Mouse (Mus musculus): ENCODE data around the gene Lamtor3. TPM values are rescaled to one million over a fixed set of nuclear protein-coding genes. Genes with fewer than 3 reads are reported as not detected.

The Lamtor3 gene
- polyA plus RNA-seq, 1 experiment = 9.4 TPM

GRCm38 (mm10) chr3:137972989-137973388 lies 54.7 kb downstream of the Lamtor3 start:
- H3K4me1 ChIP-seq (ENCODE audit: control insufficient read depth, insufficient read depth, insufficient read length, low read length) = peaks cover 33% of the 10 kb centered on the region
- no peaks in the 10 kb centered on the region for H3K27me3 ChIP-seq (ENCODE audit: control insufficient read depth, insufficient read depth, low read length)
- TF ChIP-seq POLR2A (IDR thresholded peaks at IDR 0.05; ENCODE audit: low read depth, low read length) (no peak), CTCF (IDR thresholded peaks at IDR 0.05; ENCODE audit: extremely low read depth, insufficient read length, insufficient replicate concordance, low read depth, low read length) (no peak)
- H3K27ac ChIP-seq (ENCODE audit: insufficient read depth, low read depth, low read length) = no peak overlapping the region
- 87% methylated on average over 7 of the region's 7 CpGs for WGBS
- peaks cover 9% of the 10 kb centered on the region for H3K36me3 ChIP-seq (ENCODE audit: control insufficient read depth, insufficient read depth, low read length)
- H3K4me3 ChIP-seq (ENCODE audit: low read depth, low read length) = no peak overlapping the region

DNA sequence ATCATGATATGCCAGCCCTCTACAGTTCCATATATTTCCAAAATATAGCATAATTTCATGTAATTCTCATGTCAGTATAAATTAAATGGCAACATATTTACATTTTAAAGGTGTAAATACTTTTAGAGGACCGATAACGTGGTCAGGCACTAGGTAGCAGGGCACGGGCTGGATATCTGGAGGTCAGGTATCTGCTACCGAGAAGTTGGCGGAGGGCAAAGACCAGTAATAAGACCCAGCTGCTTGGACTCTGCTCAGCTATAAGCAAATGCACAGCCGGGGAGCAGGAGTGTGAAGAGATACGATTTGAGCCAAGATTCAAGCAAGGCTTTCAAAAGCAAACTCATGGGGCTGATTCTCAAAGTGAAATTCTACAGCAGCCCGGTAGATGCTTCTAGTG lies 56.0 kb downstream of the Lamtor3 start:
- Histone ChIP-seq H3K36me3 (ENCODE audit: control insufficient read depth, insufficient read depth, low read length) (peaks cover 9% of the 10 kb centered on the region), H3K27me3 (ENCODE audit: control insufficient read depth, insufficient read depth, low read length) (no peaks in the 10 kb centered on the region), H3K4me1 (ENCODE audit: control insufficient read depth, insufficient read depth, insufficient read length, low read length) (peaks cover 33% of the 10 kb centered on the region), H3K27ac (ENCODE audit: insufficient read depth, low read depth, low read length) (peak overlapping the region; percentile 84), H3K4me3 (ENCODE audit: low read depth, low read length) (no peak overlapping the region)
- 30% methylated on average over 8 of the region's 8 CpGs for WGBS
- TF ChIP-seq CTCF (IDR thresholded peaks at IDR 0.05; ENCODE audit: extremely low read depth, insufficient read length, insufficient replicate concordance, low read depth, low read length) = no peak
- no peak for TF ChIP-seq POLR2A (IDR thresholded peaks at IDR 0.05; ENCODE audit: low read depth, low read length)

DNA sequence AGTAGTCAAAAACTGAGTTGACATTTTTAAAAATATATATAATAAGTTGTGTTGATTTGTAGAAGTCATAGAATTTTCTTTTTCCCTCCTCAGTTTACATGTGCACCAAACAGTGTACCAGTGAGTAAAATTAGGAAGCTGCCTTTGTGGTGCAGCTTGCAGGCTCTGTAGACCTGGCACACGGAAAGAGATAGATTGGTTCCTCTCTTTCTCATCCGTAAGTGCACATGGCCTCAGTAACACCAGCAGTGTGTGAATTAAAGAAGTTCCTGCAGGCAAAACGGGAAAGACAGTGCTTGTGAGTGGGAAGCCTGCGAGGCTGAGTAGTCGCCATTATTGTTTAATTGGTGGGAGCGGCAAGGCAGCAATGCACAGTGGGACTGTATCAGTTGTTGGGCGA lies 57.1 kb downstream of the Lamtor3 start:
- H3K4me1 ChIP-seq (ENCODE audit: control insufficient read depth, insufficient read depth, insufficient read length, low read length) = peaks cover 29% of the 10 kb centered on the region
- H3K27ac ChIP-seq (ENCODE audit: insufficient read depth, low read depth, low read length) = no peak overlapping the region
- no peaks in the 10 kb centered on the region for H3K27me3 ChIP-seq (ENCODE audit: control insufficient read depth, insufficient read depth, low read length)
- no peak overlapping the region for H3K4me3 ChIP-seq (ENCODE audit: low read depth, low read length)
- 88% methylated on average over 7 of the region's 7 CpGs for WGBS
- TF ChIP-seq CTCF (IDR thresholded peaks at IDR 0.05; ENCODE audit: extremely low read depth, insufficient read length, insufficient replicate concordance, low read depth, low read length) (no peak), POLR2A (IDR thresholded peaks at IDR 0.05; ENCODE audit: low read depth, low read length) (no peak)
- H3K36me3 ChIP-seq (ENCODE audit: control insufficient read depth, insufficient read depth, low read length) = peaks cover 9% of the 10 kb centered on the region

- peaks cover 9% of the 10 kb centered on the region for H3K36me3 ChIP-seq (ENCODE audit: control insufficient read depth, insufficient read depth, low read length)
- no peak for TF ChIP-seq CTCF (IDR thresholded peaks at IDR 0.05; ENCODE audit: extremely low read depth, insufficient read length, insufficient replicate concordance, low read depth, low read length)
- TF ChIP-seq POLR2A (IDR thresholded peaks at IDR 0.05; ENCODE audit: low read depth, low read length) = no peak
- no peaks in the 10 kb centered on the region for H3K27me3 ChIP-seq (ENCODE audit: control insufficient read depth, insufficient read depth, low read length)
- H3K4me3 ChIP-seq (ENCODE audit: low read depth, low read length) = no peak overlapping the region
- H3K27ac ChIP-seq (ENCODE audit: insufficient read depth, low read depth, low read length) = no peak overlapping the region
- 92% methylated on average over 17 of the region's 17 CpGs for WGBS
- peaks cover 27% of the 10 kb centered on the region for H3K4me1 ChIP-seq (ENCODE audit: control insufficient read depth, insufficient read depth, insufficient read length, low read length)
These were observed 57.6 kb downstream of the Lamtor3 start for GRCm38 (mm10) chr3:137975856-137976423.

- H3K36me3 ChIP-seq (ENCODE audit: control insufficient read depth, insufficient read depth, low read length) = peaks cover 9% of the 10 kb centered on the region
- no peaks in the 10 kb centered on the region for H3K27me3 ChIP-seq (ENCODE audit: control insufficient read depth, insufficient read depth, low read length)
- no peak overlapping the region for H3K27ac ChIP-seq (ENCODE audit: insufficient read depth, low read depth, low read length)
- WGBS = 85% methylated on average over 9 of the region's 9 CpGs
- no peak overlapping the region for H3K4me3 ChIP-seq (ENCODE audit: low read depth, low read length)
- peaks cover 25% of the 10 kb centered on the region for H3K4me1 ChIP-seq (ENCODE audit: control insufficient read depth, insufficient read depth, insufficient read length, low read length)
- no peak for TF ChIP-seq CTCF (IDR thresholded peaks at IDR 0.05; ENCODE audit: extremely low read depth, insufficient read length, insufficient replicate concordance, low read depth, low read length)
- no peak for TF ChIP-seq POLR2A (IDR thresholded peaks at IDR 0.05; ENCODE audit: low read depth, low read length)
These were observed 58.8 kb downstream of the Lamtor3 start for GRCm38 (mm10) chr3:137976943-137977628.

GRCm38 (mm10) chr3:137977629-137978041 lies 59.3 kb downstream of the Lamtor3 start:
- no peak for TF ChIP-seq POLR2A (IDR thresholded peaks at IDR 0.05; ENCODE audit: low read depth, low read length)
- TF ChIP-seq CTCF (IDR thresholded peaks at IDR 0.05; ENCODE audit: extremely low read depth, insufficient read length, insufficient replicate concordance, low read depth, low read length) = no peak
- WGBS = 91% methylated on average over 6 of the region's 6 CpGs

GRCm38 (mm10) chr3:137978233-137978632 lies 59.9 kb downstream of the Lamtor3 start:
- TF ChIP-seq CTCF (IDR thresholded peaks at IDR 0.05; ENCODE audit: extremely low read depth, insufficient read length, insufficient replicate concordance, low read depth, low read length) = no peak
- TF ChIP-seq POLR2A (IDR thresholded peaks at IDR 0.05; ENCODE audit: low read depth, low read length) = no peak
- Histone ChIP-seq H3K27ac (ENCODE audit: insufficient read depth, low read depth, low read length) (peak overlapping the region; percentile 31), H3K4me1 (ENCODE audit: control insufficient read depth, insufficient read depth, insufficient read length, low read length) (peaks cover 22% of the 10 kb centered on the region), H3K27me3 (ENCODE audit: control insufficient read depth, insufficient read depth, low read length) (no peaks in the 10 kb centered on the region), H3K36me3 (ENCODE audit: control insufficient read depth, insufficient read depth, low read length) (peaks cover 9% of the 10 kb centered on the region), H3K4me3 (ENCODE audit: low read depth, low read length) (no peak overlapping the region)
- 31% methylated on average over 5 of the region's 5 CpGs for WGBS

More at GRCm38 (mm10) chr3:137977629-137978041, 59.3 kb downstream of the Lamtor3 start:
- H3K27ac ChIP-seq (ENCODE audit: insufficient read depth, low read depth, low read length) = no peak overlapping the region
- no peak overlapping the region for H3K4me3 ChIP-seq (ENCODE audit: low read depth, low read length)
- peaks cover 9% of the 10 kb centered on the region for H3K36me3 ChIP-seq (ENCODE audit: control insufficient read depth, insufficient read depth, low read length)
- no peaks in the 10 kb centered on the region for H3K27me3 ChIP-seq (ENCODE audit: control insufficient read depth, insufficient read depth, low read length)
- peaks cover 24% of the 10 kb centered on the region for H3K4me1 ChIP-seq (ENCODE audit: control insufficient read depth, insufficient read depth, insufficient read length, low read length)

Other genes with a start within 250 kb of the Lamtor3 start
- gene Gm21962, start 247.0 kb upstream of the Lamtor3 start, polyA plus RNA-seq (2012; rRNA removed) = not detected in 2 replicates
- 329 and 401 TPM in 2 replicates for gene H2afz, start 54.0 kb upstream of the Lamtor3 start, polyA plus RNA-seq (2012; rRNA removed)
- gene Dnajb14, start 50.8 kb upstream of the Lamtor3 start, polyA plus RNA-seq (2012; rRNA removed) = 1.1 and 2.0 TPM in 2 replicates
- gene Dapp1, start 63.0 kb downstream of the Lamtor3 start, polyA plus RNA-seq (2012; rRNA removed) = 2.9 and 8.8 TPM in 2 replicates
- 0.01 and 0.04 TPM in 2 replicates for gene 1110002E22Rik, start 146.5 kb downstream of the Lamtor3 start, polyA plus RNA-seq (2012; rRNA removed)
- 0.10 and 0.19 TPM in 2 replicates for gene Gm5105, start 148.9 kb downstream of the Lamtor3 start, polyA plus RNA-seq (2012; rRNA removed)
- 0.14 and 0.24 TPM in 2 replicates for gene Trmt10a, start 224.9 kb downstream of the Lamtor3 start, polyA plus RNA-seq (2012; rRNA removed)
- 60.5 and 108 TPM in 2 replicates for gene Mttp, start 226.5 kb downstream of the Lamtor3 start, polyA plus RNA-seq (2012; rRNA removed)

Measured in small intestine, adult 2 months (tissue).